Mouse (Mus musculus): ENCODE results near the gene Gfpt1. TPM values are rescaled to one million over a fixed set of nuclear protein-coding genes. Genes with fewer than 3 reads are reported as not detected.

Gfpt1 gene
- polyA plus RNA-seq, 1 experiment = 17.3 TPM

- no peak for DNase-seq
- no peaks in the 10 kb centered on the region for H3K4me1 ChIP-seq (ENCODE audit: control insufficient read depth, insufficient read depth, low read length)
- TF ChIP-seq POLR2A (IDR thresholded peaks at IDR 0.05; ENCODE audit: borderline replicate concordance, extremely low read depth, low read depth, low read length) (no peak), CTCF (IDR thresholded peaks at IDR 0.05; ENCODE audit: insufficient read depth, low read length) (no peak)
- H3K4me3 ChIP-seq (replicated peaks; ENCODE audit: extremely low read depth, low read depth, low read length) = no peak overlapping the region
- WGBS = 78% methylated on average over 1 of the region's 1 CpGs
Observed at GRCm38 (mm10) chr6:87059754-87060153, 17.1 kb downstream of the Gfpt1 start.

GRCm38 (mm10) chr6:87063586-87063985 is 20.9 kb downstream of the Gfpt1 start:
- Histone ChIP-seq H3K4me1 (ENCODE audit: control insufficient read depth, insufficient read depth, low read length) (no peaks in the 10 kb centered on the region), H3K4me3 (replicated peaks; ENCODE audit: extremely low read depth, low read depth, low read length) (no peak overlapping the region)
- TF ChIP-seq CTCF (IDR thresholded peaks at IDR 0.05; ENCODE audit: insufficient read depth, low read length) (no peak), POLR2A (IDR thresholded peaks at IDR 0.05; ENCODE audit: borderline replicate concordance, extremely low read depth, low read depth, low read length) (no peak)
- 84% methylated on average over 4 of the region's 4 CpGs for WGBS
- DNase-seq = no peak

GRCm38 (mm10) chr6:87068209-87068608 is 25.6 kb downstream of the Gfpt1 start:
- no peak for TF ChIP-seq POLR2A (IDR thresholded peaks at IDR 0.05; ENCODE audit: borderline replicate concordance, extremely low read depth, low read depth, low read length)
- TF ChIP-seq CTCF (IDR thresholded peaks at IDR 0.05; ENCODE audit: insufficient read depth, low read length) = no peak
- 79% methylated on average over 2 of the region's 2 CpGs for WGBS
- Histone ChIP-seq H3K4me1 (ENCODE audit: control insufficient read depth, insufficient read depth, low read length) (peaks cover 7% of the 10 kb centered on the region), H3K4me3 (replicated peaks; ENCODE audit: extremely low read depth, low read depth, low read length) (no peak overlapping the region)
- no peak for DNase-seq

DNA sequence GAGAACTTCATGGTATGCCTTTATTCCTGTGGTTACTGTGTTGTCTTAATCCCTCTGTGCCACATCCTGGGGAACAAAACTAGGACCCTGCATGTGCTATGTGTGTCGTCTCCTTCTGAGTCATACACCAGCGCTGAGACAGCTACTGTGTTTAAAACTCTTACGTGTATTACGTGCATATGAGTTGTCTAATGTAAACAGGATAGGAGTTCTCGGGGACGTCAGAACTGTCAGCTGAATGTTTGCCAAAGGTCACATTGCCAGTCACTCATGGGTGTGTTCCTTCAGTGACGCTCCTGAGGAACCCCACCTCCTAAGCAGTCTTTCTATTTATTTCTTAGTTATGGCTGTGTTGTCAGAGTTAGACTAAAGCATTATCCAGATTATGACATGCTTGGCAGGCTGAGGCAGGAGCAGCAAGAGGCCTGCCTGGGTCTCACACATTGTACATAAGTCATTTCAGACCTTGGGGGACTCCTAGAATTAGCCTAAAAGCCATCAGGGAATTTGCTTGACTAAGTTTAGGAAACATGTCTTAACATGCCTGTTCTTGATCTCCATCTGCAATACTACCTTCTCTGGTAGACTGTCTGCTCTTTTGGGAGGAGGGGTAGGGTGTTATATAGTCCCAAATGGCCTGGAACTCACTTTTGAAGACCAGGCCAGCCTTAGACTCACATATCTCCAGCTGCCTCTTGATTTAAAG is 26.7 kb downstream of the Gfpt1 start:
- 17% methylated on average over 7 of the region's 7 CpGs for WGBS
- H3K4me1 ChIP-seq (ENCODE audit: control insufficient read depth, insufficient read depth, low read length) = peaks cover 7% of the 10 kb centered on the region
- H3K4me3 ChIP-seq (replicated peaks; ENCODE audit: extremely low read depth, low read depth, low read length) = no peak overlapping the region
- DNase-seq = no peak
- TF ChIP-seq POLR2A (IDR thresholded peaks at IDR 0.05; ENCODE audit: borderline replicate concordance, extremely low read depth, low read depth, low read length) = no peak

DNA sequence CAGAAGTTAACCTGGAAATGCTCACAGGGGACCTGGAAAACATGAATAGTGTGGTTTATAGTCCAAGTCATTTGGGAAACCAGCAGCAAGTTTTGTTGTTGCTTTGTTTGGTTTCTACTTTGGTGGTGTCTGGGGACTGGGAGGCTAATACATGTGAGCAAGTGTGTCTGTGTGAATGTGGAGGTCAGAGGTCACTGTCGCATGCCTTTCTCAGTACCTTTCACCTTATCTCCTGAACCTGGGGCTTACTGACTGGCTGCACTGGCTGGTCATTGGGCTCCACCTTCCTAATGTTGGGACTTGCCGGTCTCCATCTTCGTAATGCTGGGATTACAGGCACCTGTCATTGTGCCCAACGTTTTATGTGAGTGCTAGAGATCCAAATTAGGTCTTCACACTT is 28.0 kb downstream of the Gfpt1 start:
- WGBS = 92% methylated on average over 4 of the region's 4 CpGs
- no peak overlapping the region for H3K4me3 ChIP-seq (replicated peaks; ENCODE audit: extremely low read depth, low read depth, low read length)
- DNase-seq = no peak
- TF ChIP-seq POLR2A (IDR thresholded peaks at IDR 0.05; ENCODE audit: borderline replicate concordance, extremely low read depth, low read depth, low read length) (no peak), CTCF (IDR thresholded peaks at IDR 0.05; ENCODE audit: insufficient read depth, low read length) (no peak)
- peaks cover 7% of the 10 kb centered on the region for H3K4me1 ChIP-seq (ENCODE audit: control insufficient read depth, insufficient read depth, low read length)

DNA sequence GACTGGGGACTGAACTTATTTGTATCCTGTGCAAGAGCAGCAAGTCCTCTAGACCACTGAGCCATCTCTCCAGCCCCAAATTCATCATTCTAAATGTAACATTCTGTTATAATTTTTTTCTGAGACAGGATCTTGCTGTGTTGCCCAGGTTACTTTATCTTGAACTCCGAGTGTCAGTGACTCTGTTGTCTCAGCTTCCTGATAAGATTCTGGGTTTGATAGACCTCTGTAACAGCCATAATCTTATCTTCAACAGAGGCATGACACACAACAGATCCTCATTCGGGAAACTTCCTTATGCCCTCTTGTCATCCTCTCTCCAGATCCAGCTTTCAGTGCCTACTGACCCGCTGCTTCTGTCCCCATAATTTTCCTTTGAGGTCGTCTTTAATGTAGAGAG is 30.1 kb downstream of the Gfpt1 start:
- DNase-seq = no peak
- Histone ChIP-seq H3K4me3 (replicated peaks; ENCODE audit: extremely low read depth, low read depth, low read length) (no peak overlapping the region), H3K4me1 (ENCODE audit: control insufficient read depth, insufficient read depth, low read length) (peaks cover 7% of the 10 kb centered on the region)
- TF ChIP-seq CTCF (IDR thresholded peaks at IDR 0.05; ENCODE audit: insufficient read depth, low read length) (no peak), POLR2A (IDR thresholded peaks at IDR 0.05; ENCODE audit: borderline replicate concordance, extremely low read depth, low read depth, low read length) (no peak)
- 48% methylated on average over 4 of the region's 4 CpGs for WGBS

DNA sequence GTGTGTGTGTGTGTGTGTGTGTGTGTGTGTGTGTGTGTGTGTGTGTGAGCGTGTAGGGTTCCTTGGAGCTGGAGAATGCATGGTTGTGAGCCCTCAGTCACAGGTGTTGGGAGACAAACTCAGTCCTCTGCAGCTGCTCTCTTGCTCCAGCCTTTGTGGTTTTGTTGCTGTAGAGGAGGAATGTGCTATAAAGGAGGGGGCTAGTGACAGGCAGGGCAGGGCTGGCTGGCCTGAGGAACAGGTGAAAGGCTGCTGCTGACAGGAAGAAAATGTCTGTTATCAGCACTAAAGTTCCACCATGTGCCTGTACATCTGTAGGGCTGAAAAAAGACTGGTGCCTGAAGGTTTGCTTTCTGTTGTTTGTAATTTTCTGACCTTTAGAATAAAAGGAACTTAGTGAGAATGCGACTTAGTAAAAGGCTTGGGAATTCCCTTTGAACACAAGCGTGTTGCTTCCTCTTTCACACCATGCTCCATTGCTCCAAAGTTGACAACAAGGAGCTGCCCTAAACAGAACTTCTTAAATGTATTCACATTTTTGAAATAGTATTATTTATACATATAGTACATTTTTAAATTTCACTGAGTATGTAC is 32.5 kb downstream of the Gfpt1 start:
- no peaks in the 10 kb centered on the region for H3K4me1 ChIP-seq (ENCODE audit: control insufficient read depth, insufficient read depth, low read length)
- no peak overlapping the region for H3K4me3 ChIP-seq (replicated peaks; ENCODE audit: extremely low read depth, low read depth, low read length)
- DNase-seq = no peak
- 60% methylated on average over 3 of the region's 3 CpGs for WGBS
- no peak for TF ChIP-seq POLR2A (IDR thresholded peaks at IDR 0.05; ENCODE audit: borderline replicate concordance, extremely low read depth, low read depth, low read length)
- no peak for TF ChIP-seq CTCF (IDR thresholded peaks at IDR 0.05; ENCODE audit: insufficient read depth, low read length)

DNA sequence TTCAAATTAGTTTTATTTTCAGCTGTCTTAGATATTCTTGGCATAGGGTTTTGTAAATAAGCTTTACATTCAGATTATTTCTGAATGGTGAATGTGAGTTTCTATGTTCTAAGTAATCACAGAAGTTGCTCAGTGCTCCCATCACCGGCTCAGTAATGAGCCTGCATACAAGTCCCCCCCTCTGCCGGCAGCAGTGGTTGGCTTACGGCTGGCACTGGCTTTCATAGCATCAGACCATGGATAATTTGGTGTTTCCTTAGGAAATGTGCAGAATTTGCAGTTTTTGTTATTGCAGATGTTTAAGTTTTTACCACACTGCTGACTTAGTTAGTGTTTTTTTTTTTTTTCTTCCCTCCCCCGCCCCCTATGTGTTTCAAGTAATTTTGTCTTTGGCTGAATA is 36.8 kb downstream of the Gfpt1 start:
- 83% methylated on average over 4 of the region's 4 CpGs for WGBS
- no peak for DNase-seq
- Histone ChIP-seq H3K4me1 (ENCODE audit: control insufficient read depth, insufficient read depth, low read length) (no peaks in the 10 kb centered on the region), H3K4me3 (replicated peaks; ENCODE audit: extremely low read depth, low read depth, low read length) (no peak overlapping the region)
- no peak for TF ChIP-seq POLR2A (IDR thresholded peaks at IDR 0.05; ENCODE audit: borderline replicate concordance, extremely low read depth, low read depth, low read length)
- TF ChIP-seq CTCF (IDR thresholded peaks at IDR 0.05; ENCODE audit: insufficient read depth, low read length) = no peak

DNA sequence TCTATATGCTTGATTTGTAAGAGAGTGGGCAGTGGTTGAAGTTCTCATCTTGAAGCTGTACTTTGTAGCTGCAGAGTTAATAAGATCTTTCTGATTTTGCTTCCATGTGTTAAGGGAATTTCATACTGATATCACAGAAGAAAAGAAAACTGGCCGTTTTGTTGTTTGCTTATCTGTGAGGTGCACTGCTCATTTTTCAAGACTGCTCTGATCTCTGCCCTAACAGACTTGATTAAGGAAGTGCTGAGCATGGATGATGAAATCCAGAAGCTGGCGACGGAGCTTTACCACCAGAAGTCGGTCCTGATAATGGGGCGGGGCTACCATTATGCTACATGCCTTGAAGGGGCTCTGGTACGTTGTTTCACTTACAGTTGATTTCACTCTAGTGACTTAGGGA is 42.4 kb downstream of the Gfpt1 start:
- TF ChIP-seq POLR2A (IDR thresholded peaks at IDR 0.05; ENCODE audit: borderline replicate concordance, extremely low read depth, low read depth, low read length) (no peak), CTCF (IDR thresholded peaks at IDR 0.05; ENCODE audit: insufficient read depth, low read length) (no peak)
- no peaks in the 10 kb centered on the region for H3K4me1 ChIP-seq (ENCODE audit: control insufficient read depth, insufficient read depth, low read length)
- WGBS = 58% methylated on average over 6 of the region's 6 CpGs
- no peak overlapping the region for H3K4me3 ChIP-seq (replicated peaks; ENCODE audit: extremely low read depth, low read depth, low read length)
- DNase-seq = no peak

DNA sequence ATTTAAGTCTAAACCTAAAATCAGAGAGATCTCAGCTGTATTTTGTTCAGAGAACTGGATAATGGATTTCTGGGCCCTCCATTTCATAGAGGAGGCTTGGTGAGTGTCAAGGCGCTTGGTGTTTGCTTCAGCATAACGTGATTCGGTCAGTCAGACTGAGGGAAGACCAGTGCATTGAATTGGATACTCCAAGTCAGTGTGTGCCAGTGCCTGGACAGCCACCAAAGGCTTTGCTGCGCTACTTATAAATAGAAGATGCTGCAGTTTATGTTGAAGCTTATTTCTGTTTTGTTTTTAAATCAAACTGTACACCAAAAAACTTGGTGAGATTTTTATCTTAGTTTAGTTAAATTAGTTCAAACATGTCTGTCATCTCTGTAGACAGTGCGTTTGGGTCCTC is 45.7 kb downstream of the Gfpt1 start:
- no peaks in the 10 kb centered on the region for H3K4me1 ChIP-seq (ENCODE audit: control insufficient read depth, insufficient read depth, low read length)
- TF ChIP-seq POLR2A (IDR thresholded peaks at IDR 0.05; ENCODE audit: borderline replicate concordance, extremely low read depth, low read depth, low read length) (no peak), CTCF (IDR thresholded peaks at IDR 0.05; ENCODE audit: insufficient read depth, low read length) (no peak)
- no peak for DNase-seq
- no peak overlapping the region for H3K4me3 ChIP-seq (replicated peaks; ENCODE audit: extremely low read depth, low read depth, low read length)
- 85% methylated on average over 5 of the region's 5 CpGs for WGBS
